Mouse (Mus musculus) frontal cortex, postnatal 25 days (tissue): ENCODE results near the gene Slc39a2.

ENCODE experiments used
- DNase-seq, 2 experiments: peaks; one replicate each; pipeline ENCODE4 v3.0.0; 2022; ENCODE audit warnings: low spot score in 2 of 2

Gene Slc39a2

DNA sequence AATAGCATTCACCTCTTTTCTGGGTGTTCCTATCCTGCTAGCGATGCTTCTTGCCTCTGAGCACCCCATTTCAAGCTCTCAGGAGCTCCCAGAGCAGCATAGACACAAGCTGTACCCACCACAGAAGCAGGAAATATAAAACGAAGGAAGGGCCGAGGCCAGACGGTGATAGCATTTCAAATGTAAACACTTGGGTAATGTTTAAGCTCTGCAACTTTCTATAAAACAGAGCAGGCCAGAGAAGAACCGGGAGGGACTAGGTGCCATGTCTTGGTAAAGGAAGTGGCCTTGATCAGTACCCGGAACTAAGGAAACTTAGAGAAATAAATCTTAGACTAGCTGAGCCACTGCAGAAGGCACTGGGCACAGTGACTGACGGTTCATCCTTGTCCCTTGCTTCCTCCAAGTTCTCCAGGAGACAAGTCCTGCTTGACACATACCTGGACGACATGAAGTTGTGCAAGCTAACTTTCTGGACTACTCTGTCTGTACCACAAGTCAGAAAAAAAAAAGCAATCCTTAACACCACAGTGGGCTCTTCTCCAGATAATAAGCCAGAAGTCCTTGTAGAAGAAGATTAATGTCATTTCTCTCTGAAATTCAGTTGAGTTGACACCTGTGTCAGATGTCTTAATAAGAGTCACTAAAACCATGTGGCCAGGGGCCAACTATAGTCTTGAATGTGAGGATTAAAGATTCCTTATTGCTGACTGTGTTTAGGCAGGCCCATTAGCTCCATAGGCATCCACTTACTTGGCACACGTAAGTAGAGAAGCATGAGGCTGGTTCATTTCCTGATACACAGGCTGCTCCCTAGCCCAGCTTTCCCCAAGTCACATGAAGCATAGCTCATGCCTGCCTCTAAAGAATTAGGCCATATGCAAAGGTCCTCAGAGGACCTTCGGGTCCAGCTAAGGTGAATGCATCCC lies 39.7 kb downstream of the Slc39a2 start:
- DNase-seq: no peak

DNA sequence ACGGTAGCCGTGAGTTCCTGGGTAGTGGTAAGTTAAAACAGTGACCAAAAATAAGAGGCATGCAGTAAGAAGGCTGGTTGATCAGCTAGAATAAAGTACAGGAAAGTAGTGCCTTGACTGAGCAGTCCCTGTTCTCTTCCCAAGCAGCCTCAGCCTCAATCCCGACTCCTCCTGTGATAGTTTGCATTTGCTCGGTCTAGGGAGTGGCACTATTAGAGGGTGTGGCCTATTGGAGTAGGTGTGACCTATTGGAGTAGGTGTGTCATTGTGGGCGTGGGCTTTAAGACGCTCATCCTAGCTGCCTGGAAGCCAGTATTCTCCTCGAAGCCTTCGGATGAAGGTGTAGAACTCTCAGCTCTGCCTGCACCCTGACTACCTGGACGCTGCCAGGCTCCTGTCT lies 46.3 kb downstream of the Slc39a2 start:
- no peak for DNase-seq

DNA sequence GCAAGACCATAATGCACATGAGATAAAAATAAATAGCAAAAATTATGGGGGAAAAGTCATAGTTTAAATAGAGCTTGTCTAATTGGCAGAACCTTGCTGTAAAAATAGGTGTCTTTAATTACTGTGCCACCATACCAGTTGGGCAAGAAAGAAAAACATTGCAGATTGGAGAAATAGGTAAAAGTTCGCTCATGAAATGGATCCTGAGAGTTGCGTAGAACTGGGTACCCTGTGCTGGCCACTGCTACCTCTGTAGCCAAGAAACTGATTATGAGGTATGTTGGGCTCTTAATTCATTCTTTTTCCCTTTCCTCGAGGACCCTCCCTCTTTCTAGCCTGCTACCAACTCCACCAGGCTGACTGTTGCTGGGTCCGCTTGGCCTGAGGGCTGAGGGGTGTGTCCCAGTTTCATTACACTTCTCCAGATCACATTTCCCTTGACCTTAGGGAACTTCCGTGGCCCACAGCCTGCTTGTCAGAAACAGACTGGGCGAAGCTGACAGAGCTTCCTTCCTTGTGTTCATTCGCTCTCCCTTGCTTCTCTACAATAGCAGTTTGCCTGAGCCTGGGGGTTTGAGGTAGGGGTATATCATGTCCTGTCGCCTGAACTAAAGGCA lies 48.4 kb downstream of the Slc39a2 start:
- no peak for DNase-seq

DNA sequence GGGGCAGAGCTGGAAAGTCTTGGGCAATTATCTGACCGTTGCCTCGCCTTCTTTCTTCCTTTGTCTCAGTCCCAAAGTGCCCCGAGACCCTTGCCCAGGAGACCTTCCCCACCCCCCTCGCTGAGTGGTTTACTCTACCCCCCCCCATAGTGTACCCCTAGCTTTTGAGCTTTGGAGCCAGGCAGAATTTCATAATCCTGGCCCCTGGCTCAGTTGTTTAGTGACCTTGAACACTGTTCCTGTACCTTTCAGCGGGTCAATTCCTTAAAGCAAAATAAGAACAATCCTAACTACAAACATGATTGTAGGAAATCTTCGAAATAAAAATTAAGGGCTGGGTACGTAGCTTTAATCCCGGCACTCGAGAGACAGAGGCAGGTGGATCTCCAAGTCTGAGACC lies 48.9 kb downstream of the Slc39a2 start:
- no peak for DNase-seq

DNA sequence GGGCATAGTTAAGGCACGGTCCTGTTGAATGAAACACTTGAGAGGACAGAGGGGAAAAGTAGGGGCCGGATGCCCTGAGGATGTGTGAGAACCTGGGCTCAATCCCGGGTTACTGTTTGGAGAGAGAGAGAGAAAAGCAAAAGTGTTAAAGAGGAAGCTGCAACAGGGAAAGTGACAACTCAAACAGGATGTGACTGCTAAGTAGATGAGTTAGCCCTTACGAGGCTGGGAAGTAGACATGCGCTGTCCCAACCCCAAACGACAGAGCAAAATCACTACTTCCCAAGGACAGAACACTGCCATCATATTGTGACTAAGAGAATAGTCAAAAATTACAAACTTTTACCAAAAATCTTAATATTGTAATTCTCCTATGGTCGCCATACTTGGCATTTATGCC lies 49.5 kb downstream of the Slc39a2 start:
- no peak for DNase-seq

DNA sequence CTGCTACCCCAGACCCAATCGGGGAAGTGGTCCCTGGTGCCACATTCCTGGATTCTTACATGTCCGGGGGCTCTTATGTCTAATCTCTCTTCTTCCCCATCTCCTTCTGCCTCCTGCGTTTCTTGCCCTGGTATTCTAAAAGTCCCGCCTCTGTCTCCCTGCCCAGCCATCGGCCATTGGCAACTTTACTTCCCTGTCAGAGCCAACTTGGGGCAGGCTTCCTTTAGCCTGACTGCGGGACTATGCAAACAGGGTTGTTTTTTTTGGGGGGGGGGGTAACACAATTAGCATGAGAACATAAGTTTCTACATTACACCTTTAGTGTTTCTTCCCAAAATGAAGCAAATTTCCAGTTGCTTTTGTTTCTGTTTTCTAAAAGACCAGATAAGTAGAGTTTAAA lies 50.6 kb downstream of the Slc39a2 start:
- DNase-seq: no peak
